Mouse (Mus musculus): ENCODE measurements around the gene Map2k1. TPM values are rescaled to one million over a fixed set of nuclear protein-coding genes. Genes with fewer than 3 reads are reported as not detected.
"Not testable (repeated sequence)": the region's sequence is repeated elsewhere in the genome, so short reads cannot be mapped to it uniquely, and the experiment has no call there.

Gene Map2k1
- polyA plus RNA-seq, 1 experiment = 175 TPM

DNA sequence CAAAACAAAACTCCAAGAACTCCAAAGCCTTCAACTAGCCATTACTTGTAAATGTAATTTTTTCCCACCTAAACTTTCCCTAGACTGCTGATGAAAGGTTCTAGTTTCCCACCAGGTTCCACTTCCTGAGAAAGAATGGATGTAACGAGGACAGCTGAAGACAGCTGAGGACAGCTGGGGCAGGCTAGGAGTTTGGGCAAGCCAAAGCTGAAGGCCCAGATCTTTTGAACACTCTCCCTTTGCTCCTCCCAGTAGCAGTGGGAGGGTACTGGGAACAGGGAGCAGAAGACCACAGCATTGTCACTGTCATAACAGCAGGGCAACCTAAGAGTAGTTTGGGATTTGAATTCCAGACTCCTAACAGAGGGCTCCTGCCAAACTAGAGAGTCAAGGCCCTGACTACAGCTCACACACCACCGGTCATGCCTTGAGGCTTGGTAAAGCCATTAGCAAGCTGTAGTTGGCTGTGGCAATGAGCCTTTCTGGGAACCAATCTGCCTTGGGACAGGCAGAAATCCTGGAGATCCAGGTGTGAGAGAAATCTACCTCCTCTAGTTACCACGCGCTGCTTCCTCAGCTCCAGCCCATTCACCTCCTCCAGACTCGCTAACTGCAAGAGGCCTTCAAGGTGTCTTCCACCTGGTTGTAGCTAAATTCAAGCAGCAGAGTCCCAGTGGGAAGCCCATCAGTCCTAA lies 55.2 kb downstream of the Map2k1 start:
- TF ChIP-seq POLR2A (IDR thresholded peaks at IDR 0.05; ENCODE audit: extremely low read depth, insufficient read depth, low read length) = no peak
- TF ChIP-seq CTCF (IDR thresholded peaks at IDR 0.05; ENCODE audit: extremely low read depth, insufficient read depth, low read length) = no peak
- H3K27ac ChIP-seq (ENCODE audit: insufficient read depth, low read length) = no peak overlapping the region
- peaks cover 9% of the 10 kb centered on the region for H3K4me1 ChIP-seq (ENCODE audit: control insufficient read depth, insufficient read depth, low read length)
- no peak overlapping the region for H3K4me3 ChIP-seq (ENCODE audit: insufficient read depth, low read length)

DNA sequence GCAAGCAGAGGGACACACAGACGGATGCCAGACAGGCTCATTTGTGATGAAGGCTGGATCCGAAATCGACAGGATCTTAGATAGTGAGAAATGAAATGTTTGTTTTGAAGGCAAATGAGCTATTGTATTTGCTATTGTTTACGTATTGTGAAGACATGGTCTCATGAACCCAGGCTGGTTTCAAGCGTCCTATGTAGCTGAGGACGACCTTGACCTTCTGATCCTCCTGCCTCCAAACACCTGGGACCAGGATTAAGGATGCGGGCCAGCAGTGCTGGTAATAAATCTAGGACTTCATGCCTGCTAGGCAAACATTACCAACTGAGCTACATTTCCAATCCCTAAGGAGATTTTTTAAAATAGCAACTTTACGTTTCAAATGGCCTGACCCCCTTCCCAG lies 55.9 kb downstream of the Map2k1 start:
- H3K4me1 ChIP-seq (ENCODE audit: control insufficient read depth, insufficient read depth, low read length) = peaks cover 9% of the 10 kb centered on the region
- H3K27ac ChIP-seq (ENCODE audit: insufficient read depth, low read length) = no peak overlapping the region
- TF ChIP-seq POLR2A (IDR thresholded peaks at IDR 0.05; ENCODE audit: extremely low read depth, insufficient read depth, low read length) = no peak
- no peak for TF ChIP-seq CTCF (IDR thresholded peaks at IDR 0.05; ENCODE audit: extremely low read depth, insufficient read depth, low read length)
- no peak overlapping the region for H3K4me3 ChIP-seq (ENCODE audit: insufficient read depth, low read length)

GRCm38 (mm10) chr9:64195554-64195953 lies 57.9 kb downstream of the Map2k1 start:
- no peak overlapping the region for H3K4me3 ChIP-seq (ENCODE audit: insufficient read depth, low read length)
- peaks cover 9% of the 10 kb centered on the region for H3K4me1 ChIP-seq (ENCODE audit: control insufficient read depth, insufficient read depth, low read length)
- TF ChIP-seq CTCF (IDR thresholded peaks at IDR 0.05; ENCODE audit: extremely low read depth, insufficient read depth, low read length) (no peak), POLR2A (IDR thresholded peaks at IDR 0.05; ENCODE audit: extremely low read depth, insufficient read depth, low read length) (peak; percentile 73; the same call in 1 of the 2 replicates)
- peak overlapping the region; percentile 20; the same call in 1 of the 2 replicates for H3K27ac ChIP-seq (ENCODE audit: insufficient read depth, low read length)

DNA sequence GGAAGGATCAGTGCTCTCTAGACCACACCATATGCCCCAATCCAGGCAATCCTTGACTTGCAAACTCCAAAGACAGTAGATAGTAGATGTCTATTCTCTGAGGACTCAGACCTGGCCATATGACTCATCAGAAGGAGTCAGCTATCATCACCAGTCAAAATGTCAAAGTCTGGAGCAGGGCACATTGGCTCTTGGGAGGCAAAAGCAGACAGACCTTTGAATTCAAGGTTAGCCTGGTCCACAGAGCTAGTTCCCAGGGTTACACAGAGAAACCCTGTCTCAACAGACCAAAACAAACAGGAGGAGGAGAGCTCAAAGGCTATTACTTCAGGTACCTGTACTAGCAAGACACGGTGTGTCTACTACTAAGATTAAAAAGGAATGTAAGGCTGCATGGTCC lies 59.6 kb downstream of the Map2k1 start:
- no peak for TF ChIP-seq POLR2A (IDR thresholded peaks at IDR 0.05; ENCODE audit: extremely low read depth, insufficient read depth, low read length)
- TF ChIP-seq CTCF (IDR thresholded peaks at IDR 0.05; ENCODE audit: extremely low read depth, insufficient read depth, low read length) = no peak
- H3K27ac ChIP-seq (ENCODE audit: insufficient read depth, low read length) = no peak overlapping the region

GRCm38 (mm10) chr9:64184166-64184840 lies 69.1 kb downstream of the Map2k1 start:
- no peak for TF ChIP-seq POLR2A (IDR thresholded peaks at IDR 0.05; ENCODE audit: extremely low read depth, insufficient read depth, low read length)
- no peak for TF ChIP-seq CTCF (IDR thresholded peaks at IDR 0.05; ENCODE audit: extremely low read depth, insufficient read depth, low read length)
- peaks cover 2% of the 10 kb centered on the region; the same call in 1 of the 2 replicates for H3K4me1 ChIP-seq (ENCODE audit: control insufficient read depth, insufficient read depth, low read length)
- no peak overlapping the region for H3K27ac ChIP-seq (ENCODE audit: insufficient read depth, low read length)

More for the DNA sequence above, 59.6 kb downstream of the Map2k1 start:
- Histone ChIP-seq H3K4me1 (ENCODE audit: control insufficient read depth, insufficient read depth, low read length) (peaks cover 9% of the 10 kb centered on the region), H3K4me3 (ENCODE audit: insufficient read depth, low read length) (no peak overlapping the region)

DNA sequence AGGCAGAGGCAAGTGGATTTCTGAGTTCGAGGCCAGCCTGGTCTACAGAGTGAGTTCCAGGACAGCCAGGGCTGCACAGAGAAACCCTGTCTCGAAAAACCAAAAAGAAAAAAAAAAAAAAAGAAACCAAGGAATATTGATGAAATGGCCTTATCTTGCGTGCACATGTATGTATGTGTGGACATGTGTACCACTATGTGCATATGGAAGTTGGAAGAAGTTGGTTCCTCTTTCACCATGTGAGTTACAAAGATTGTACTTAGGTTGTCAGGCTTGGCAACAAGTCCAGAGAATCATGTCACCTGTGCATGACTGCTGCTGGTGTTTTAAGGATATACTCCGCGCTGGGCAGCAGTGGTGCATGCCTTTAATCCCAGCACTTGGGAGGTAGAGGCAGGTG lies 70.1 kb downstream of the Map2k1 start:
- not testable (repeated sequence) for H3K4me1 ChIP-seq (ENCODE audit: control insufficient read depth, insufficient read depth, low read length); H3K27ac ChIP-seq (ENCODE audit: insufficient read depth, low read length); H3K4me3 ChIP-seq (ENCODE audit: insufficient read depth, low read length)

More at GRCm38 (mm10) chr9:64184166-64184840, 69.1 kb downstream of the Map2k1 start:
- no peak overlapping the region for H3K4me3 ChIP-seq (ENCODE audit: insufficient read depth, low read length)

DNA sequence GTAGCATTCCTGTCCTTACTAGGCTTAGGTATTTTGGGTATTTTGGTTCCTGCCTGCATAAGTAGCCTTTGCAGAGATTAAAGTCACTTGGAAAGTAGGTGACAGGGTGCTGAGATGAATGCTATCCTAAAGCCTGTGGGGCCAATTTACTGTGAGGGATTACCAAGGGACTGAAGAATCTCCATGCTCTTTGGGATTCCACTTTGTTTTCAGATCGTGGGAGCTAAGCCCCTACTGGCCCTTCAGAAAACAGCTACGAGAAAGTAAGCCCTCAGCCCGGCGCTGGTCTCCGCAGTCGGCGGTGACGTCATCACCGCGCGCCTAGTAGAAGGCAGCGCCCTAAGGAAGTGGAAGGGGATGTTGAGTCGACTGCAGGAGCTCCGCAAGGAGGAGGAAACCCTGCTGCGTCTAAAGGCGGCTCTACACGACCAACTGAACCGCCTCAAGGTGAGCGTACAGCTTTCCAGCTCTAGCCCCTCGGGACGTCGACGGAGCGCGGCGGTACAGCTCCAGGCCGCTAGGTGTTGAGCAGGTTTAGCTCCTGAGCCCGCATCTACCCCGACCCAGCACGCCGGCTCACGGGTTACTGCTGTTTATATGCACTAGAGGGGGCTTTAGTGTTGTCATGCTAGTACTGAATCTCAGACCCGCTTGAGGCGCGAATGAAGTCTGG lies 74.3 kb downstream of the Map2k1 start, which contains the start of gene Snapc5:
Snapc5 (plus strand) TSS at position 301 of the 673 bp plus-strand sequence.
- Histone ChIP-seq H3K4me1 (ENCODE audit: control insufficient read depth, insufficient read depth, low read length) (peaks cover 2% of the 10 kb centered on the region; the same call in 1 of the 2 replicates), H3K4me3 (ENCODE audit: insufficient read depth, low read length) (peak within 1 kb of the TSS; percentile 78), H3K27ac (ENCODE audit: insufficient read depth, low read length) (peak within 1 kb of the TSS; percentile 22)
- TF ChIP-seq CTCF (IDR thresholded peaks at IDR 0.05; ENCODE audit: extremely low read depth, insufficient read depth, low read length) (peak; percentile 44; the same call in 1 of the 2 replicates), POLR2A (IDR thresholded peaks at IDR 0.05; ENCODE audit: extremely low read depth, insufficient read depth, low read length) (peak; percentile 87)

GRCm38 (mm10) chr9:64178610-64178973 lies 74.8 kb downstream of the Map2k1 start:
- H3K27ac ChIP-seq (ENCODE audit: insufficient read depth, low read length) = peak overlapping the region; percentile 22
- peak overlapping the region; percentile 78; the same call in 1 of the 2 replicates for H3K4me3 ChIP-seq (ENCODE audit: insufficient read depth, low read length)
- 0 out of 2 replicates have a peak, but pooled peaks have one; percentile 16 for TF ChIP-seq CTCF (IDR thresholded peaks at IDR 0.05; ENCODE audit: extremely low read depth, insufficient read depth, low read length)
- no peak for TF ChIP-seq POLR2A (IDR thresholded peaks at IDR 0.05; ENCODE audit: extremely low read depth, insufficient read depth, low read length)
- H3K4me1 ChIP-seq (ENCODE audit: control insufficient read depth, insufficient read depth, low read length) = peaks cover 2% of the 10 kb centered on the region; the same call in 1 of the 2 replicates

GRCm38 (mm10) chr9:64175378-64175777 lies 78.1 kb downstream of the Map2k1 start:
- Histone ChIP-seq H3K4me1 (ENCODE audit: control insufficient read depth, insufficient read depth, low read length) (peaks cover 5% of the 10 kb centered on the region; the same call in 1 of the 2 replicates), H3K27ac (ENCODE audit: insufficient read depth, low read length) (no peak overlapping the region), H3K4me3 (ENCODE audit: insufficient read depth, low read length) (no peak overlapping the region)
- TF ChIP-seq CTCF (IDR thresholded peaks at IDR 0.05; ENCODE audit: extremely low read depth, insufficient read depth, low read length) (no peak), POLR2A (IDR thresholded peaks at IDR 0.05; ENCODE audit: extremely low read depth, insufficient read depth, low read length) (no peak)

Data from cortical plate, adult 2 months (tissue).